Mouse (Mus musculus): ENCODE measurements around the gene Ldhb. TPM values are rescaled to one million over a fixed set of nuclear protein-coding genes. Genes with fewer than 3 reads are reported as not detected.

The Ldhb gene
- total RNA-seq, 2 experiments from 2014 or later, result 26.8 to 41.7 TPM

GRCm38 (mm10) chr6:142455314-142455996 lies 52.3 kb downstream of the Ldhb start:
- ATAC-seq (ENCODE audit: poor library complexity, severe bottlenecking), result peak; percentile 74

- ATAC-seq (ENCODE audit: poor library complexity, severe bottlenecking), result peak; percentile 70
These were observed 54.4 kb downstream of the Ldhb start for GRCm38 (mm10) chr6:142453311-142453710.

- no peak for ATAC-seq (ENCODE audit: poor library complexity, severe bottlenecking)
These were observed 56.4 kb downstream of the Ldhb start for GRCm38 (mm10) chr6:142451381-142451780.

Other genes starting within 250 kb of the Ldhb start
- not detected in 2 replicates for gene Iapp, start 209.5 kb downstream of the Ldhb start, total RNA-seq (2015)
- not detected in 2 replicates for gene Iapp, start 209.5 kb downstream of the Ldhb start, total RNA-seq (2017)
- gene Slco1a5, start 185.0 kb downstream of the Ldhb start, total RNA-seq (2015), result not detected in 2 replicates
- not detected in 2 replicates for gene Slco1a5, start 185.0 kb downstream of the Ldhb start, total RNA-seq (2017)
- 12.3 and 12.7 TPM in 2 replicates for gene Pyroxd1, start 162.3 kb downstream of the Ldhb start, total RNA-seq (2015)
- 13.5 and 13.8 TPM in 2 replicates for gene Pyroxd1, start 162.3 kb downstream of the Ldhb start, total RNA-seq (2017)
- gene Recql, start 120.9 kb downstream of the Ldhb start, total RNA-seq (2015), result 31.5 and 35.0 TPM in 2 replicates
- 32.1 and 50.3 TPM in 2 replicates for gene Recql, start 120.9 kb downstream of the Ldhb start, total RNA-seq (2017)
- gene Golt1b, start 120.7 kb downstream of the Ldhb start, total RNA-seq (2015), result 26.3 and 27.7 TPM in 2 replicates
- gene Golt1b, start 120.7 kb downstream of the Ldhb start, total RNA-seq (2017), result 30.0 and 31.5 TPM in 2 replicates
- not detected in 2 replicates for gene Spx, start 94.5 kb downstream of the Ldhb start, total RNA-seq (2015)
- gene Spx, start 94.5 kb downstream of the Ldhb start, total RNA-seq (2017), result 0.26 TPM in 1 of 2 replicates, not detected in the other
- gene Gys2, start 34.8 kb downstream of the Ldhb start, total RNA-seq (2015), result not detected in 2 replicates
- gene Gys2, start 34.8 kb downstream of the Ldhb start, total RNA-seq (2017), result not detected in 2 replicates
- gene Kcnj8, start 63.7 kb upstream of the Ldhb start, total RNA-seq (2015), result 0.36 TPM in 1 of 2 replicates, not detected in the other
- gene Kcnj8, start 63.7 kb upstream of the Ldhb start, total RNA-seq (2017), result 0.12 and 0.40 TPM in 2 replicates
- gene Abcc9, start 194.4 kb upstream of the Ldhb start, total RNA-seq (2015), result not detected in 2 replicates
- gene Abcc9, start 194.4 kb upstream of the Ldhb start, total RNA-seq (2017), result 0.11 TPM in 1 of 2 replicates, not detected in the other
- gene Cmas, start 248.7 kb upstream of the Ldhb start, total RNA-seq (2015), result 56.1 and 60.6 TPM in 2 replicates
- gene Cmas, start 248.7 kb upstream of the Ldhb start, total RNA-seq (2017), result 52.7 and 60.0 TPM in 2 replicates

All from megakaryocyte, adult 5-6 weeks (primary cell).